ENCODE assay signal across 10 mouse cellular contexts in the genomic region with DNA sequence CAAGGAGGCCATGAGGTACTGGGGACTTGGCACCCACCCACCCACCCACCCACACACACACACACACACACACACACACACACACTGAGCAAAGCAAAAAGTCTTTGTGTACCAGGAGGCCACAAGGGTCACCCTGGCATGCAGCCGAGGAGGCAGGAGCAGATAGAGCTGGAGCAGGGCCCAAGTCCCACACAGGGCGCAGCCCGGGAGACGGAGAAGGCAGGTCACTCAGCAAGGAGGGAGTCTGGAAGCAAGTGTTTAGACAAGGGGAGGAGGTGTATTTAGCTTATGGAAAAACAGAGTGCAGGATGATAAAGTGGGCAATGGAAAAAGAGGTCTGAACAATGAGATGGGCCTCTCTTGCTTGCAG. TPM values are rescaled to one million over a fixed set of nuclear protein-coding genes. Genes with fewer than 3 reads are reported as not detected.
DNase-seq lines count a peak whose midpoint lies in the region; ATAC-seq lines count a peak whose summit lies in the region.
"Had no signal": no experiment of that assay in that cellular context is flagged by ENCODE, and none has a peak within 500 bp of the region (broad histone marks: within the 10 kb centered on the region; RNA-seq: fewer than 3 reads in every experiment).

No protein-coding gene starts in this region.

- H3K9me3 ChIP-seq in hindbrain, embryonic 12.5 days (replicated peaks): no peaks in the 10 kb centered on the region
- H3K9me3 ChIP-seq in hindbrain, embryonic 11.5 days (ENCODE audit: control insufficient read depth, low read length): no peaks in the 10 kb centered on the region
- H3K9me3 ChIP-seq in intestine, embryonic 16.5 days (ENCODE audit: control insufficient read depth, low read length): no peaks in the 10 kb centered on the region
- no peaks in the 10 kb centered on the region for H3K9me3 ChIP-seq in limb, embryonic 10.5 days (replicated peaks)

- H3K9ac ChIP-seq in hindbrain, embryonic 12.5 days: no peak overlapping the region
- no peak overlapping the region for H3K9ac ChIP-seq in hindbrain, embryonic 11.5 days (ENCODE audit: low read depth, low read length)
- no peak overlapping the region for H3K9ac ChIP-seq in intestine, embryonic 16.5 days (ENCODE audit: low read depth, low read length)

- H3K36me3 ChIP-seq in hindbrain, embryonic 12.5 days: no peaks in the 10 kb centered on the region
- H3K36me3 ChIP-seq in hindbrain, embryonic 11.5 days (ENCODE audit: control insufficient read depth, insufficient read depth, low read length): no peaks in the 10 kb centered on the region
- no peaks in the 10 kb centered on the region for H3K36me3 ChIP-seq in intestine, embryonic 16.5 days (ENCODE audit: control insufficient read depth, insufficient read depth, low read length)
- no peaks in the 10 kb centered on the region for H3K36me3 ChIP-seq in limb, embryonic 10.5 days

- DNase-seq in hindbrain, embryonic 11.5 days (ENCODE audit: low spot score): no peak
- peak; percentile 26 for DNase-seq in right cerebral cortex, postnatal 4 days
- DNase-seq in right cerebral cortex, postnatal 25 days: no peak
- peak; percentile 6 for DNase-seq in yolk sac, embryonic 10.5 days (ENCODE audit: low spot score)
- no peak for DNase-seq in layer of hippocampus, adult 11-12 months (ENCODE audit: low spot score)
- no peak for DNase-seq in limb, embryonic 10.5 days (ENCODE audit: low spot score)
- DNase-seq: layer of hippocampus, postnatal 36 days had no signal

- H3K4me2 ChIP-seq in hindbrain, embryonic 12.5 days (replicated peaks): no peak overlapping the region
- H3K4me2 ChIP-seq in hindbrain, embryonic 11.5 days (replicated peaks; ENCODE audit: low read depth, low read length): no peak overlapping the region
- H3K4me2 ChIP-seq in intestine, embryonic 16.5 days (ENCODE audit: low read depth, low read length): no peak overlapping the region

- no peak overlapping the region for H3K4me3 ChIP-seq in hindbrain, embryonic 12.5 days
- no peak overlapping the region for H3K4me3 ChIP-seq in hindbrain, embryonic 11.5 days (ENCODE audit: low read depth, low read length)
- no peak overlapping the region for H3K4me3 ChIP-seq in intestine, embryonic 16.5 days (ENCODE audit: low read length)
- no peak overlapping the region for H3K4me3 ChIP-seq in limb, embryonic 10.5 days
- H3K4me3 ChIP-seq: erythroblast, embryonic 14.5 days had no signal

- ATAC-seq in hindbrain, embryonic 12.5 days (ENCODE audit: low FRiP score): peak; percentile 31; the same call in 1 of the 2 replicates
- no peak for ATAC-seq in hindbrain, embryonic 11.5 days (ENCODE audit: low FRiP score)
- peak; percentile 66 for ATAC-seq in intestine, embryonic 16.5 days

- peaks cover 19% of the 10 kb centered on the region for H3K4me1 ChIP-seq in hindbrain, embryonic 12.5 days
- no peaks in the 10 kb centered on the region for H3K4me1 ChIP-seq in hindbrain, embryonic 11.5 days (replicated peaks; ENCODE audit: control insufficient read depth, insufficient read depth, low read length)
- H3K4me1 ChIP-seq in intestine, embryonic 16.5 days (ENCODE audit: control insufficient read depth, insufficient read depth, low read length): no peaks in the 10 kb centered on the region
- H3K4me1 ChIP-seq in limb, embryonic 10.5 days: no peaks in the 10 kb centered on the region

- H3K27me3 ChIP-seq in hindbrain, embryonic 12.5 days: 0 out of 2 replicates have a peak, but pooled peaks cover 3% of the 10 kb centered on the region
- no peaks in the 10 kb centered on the region for H3K27me3 ChIP-seq in hindbrain, embryonic 11.5 days (ENCODE audit: control insufficient read depth, insufficient read depth, low read length)
- H3K27me3 ChIP-seq in intestine, embryonic 16.5 days (replicated peaks; ENCODE audit: control insufficient read depth, insufficient read depth, low read length): no peaks in the 10 kb centered on the region
- no peaks in the 10 kb centered on the region for H3K27me3 ChIP-seq in limb, embryonic 10.5 days (ENCODE audit: low read depth, poor library complexity, severe bottlenecking)

- H3K27ac ChIP-seq in hindbrain, embryonic 12.5 days: no peak overlapping the region
- H3K27ac ChIP-seq in hindbrain, embryonic 11.5 days (ENCODE audit: low read depth, low read length): no peak overlapping the region
- H3K27ac ChIP-seq in intestine, embryonic 16.5 days (ENCODE audit: low read length): 0 out of 2 replicates have a peak overlapping the region, but pooled peaks have one; percentile 30
- H3K27ac ChIP-seq in limb, embryonic 10.5 days: no peak overlapping the region

- 65% methylated on average over 4 of the region's 4 CpGs for WGBS in hindbrain, embryonic 12.5 days
- 72% methylated on average over 4 of the region's 4 CpGs for WGBS in hindbrain, embryonic 11.5 days
- WGBS in intestine, embryonic 16.5 days: 37% methylated on average over 4 of the region's 4 CpGs
- 94% methylated on average over 4 of the region's 4 CpGs for WGBS in limb, embryonic 10.5 days

RNA-seq across cellular contexts. Expression of a gene that starts 48.1 kb away (rescaled TPM):
- polyA plus RNA-seq in hindbrain, embryonic 12.5 days (2016; fragmentation: Nextera tagmentation; extraction: Ambion mirVana): 5.3 and 5.9 TPM in 2 replicates
- 2.5 and 3.0 TPM in 2 replicates for polyA plus RNA-seq in hindbrain, embryonic 11.5 days (2014; fragmentation: Nextera tagmentation; extraction: Ambion mirVana)
- polyA plus RNA-seq in intestine, embryonic 16.5 days (2015; fragmentation: Nextera tagmentation; extraction: Ambion mirVana): 2.7 and 3.1 TPM in 2 replicates
- polyA plus RNA-seq in limb, embryonic 10.5 days (2016; fragmentation: Nextera tagmentation; extraction: Ambion mirVana): 0.13 and 0.19 TPM in 2 replicates
- polyA plus RNA-seq: erythroblast, embryonic 14.5 days had no signal

Comparison
In these comparisons a context has a peak if more than half of its experiments do, and no peak if none do; other contexts are left out.
1. DNase-seq: peak in right cerebral cortex, postnatal 4 days (single experiment) and yolk sac, embryonic 10.5 days (single experiment); none in hindbrain, embryonic 11.5 days (single experiment), right cerebral cortex, postnatal 25 days (single experiment), layer of hippocampus, adult 11-12 months (single experiment) and limb, embryonic 10.5 days (single experiment).